ENCODE assay signal across 11 mouse cellular contexts in the genomic region with DNA sequence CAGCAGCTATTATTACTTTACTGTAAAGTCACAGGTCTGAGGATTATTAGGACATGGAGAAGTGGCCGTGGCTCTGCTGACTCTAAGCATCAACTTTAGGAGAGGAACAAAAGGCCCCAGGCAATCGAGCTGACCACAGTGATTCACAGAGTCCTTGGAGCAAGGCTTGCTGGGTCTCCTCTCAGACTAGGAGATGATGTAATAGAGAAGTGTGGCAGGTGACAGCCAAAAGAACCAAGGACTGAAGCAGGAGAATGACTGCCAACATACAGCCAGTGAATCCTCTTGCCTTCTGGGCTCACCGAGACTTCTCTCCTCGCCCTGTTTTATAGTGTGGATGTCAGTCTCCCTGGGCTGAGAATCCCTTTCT.
"Had no signal": no experiment of that assay in that cellular context is flagged by ENCODE, and none has a peak within 500 bp of the region (broad histone marks: within the 10 kb centered on the region; RNA-seq: fewer than 3 reads in every experiment).

No protein-coding gene starts in this region.

- H3K36me3 ChIP-seq: limb, embryonic 10.5 days; liver, embryonic 15.5 days; neural tube, embryonic 12.5 days had no signal

- H3K4me1 ChIP-seq: liver, embryonic 15.5 days; neural tube, embryonic 12.5 days had no signal

- H3K27ac ChIP-seq: layer of hippocampus, adult 2 months; limb, embryonic 10.5 days; liver, embryonic 15.5 days; neural tube, embryonic 12.5 days; stomach, postnatal 0 days had no signal

- DNase-seq: kidney, adult 9 months; kidney, postnatal 36 days; lung, adult 2 months; lung, postnatal 36 days; midbrain, embryonic 14.5 days; thymus, postnatal 14 days had no signal

- H3K27me3 ChIP-seq: liver, embryonic 15.5 days; neural tube, embryonic 12.5 days had no signal

- H3K4me3 ChIP-seq: layer of hippocampus, adult 2 months; limb, embryonic 10.5 days; liver, embryonic 15.5 days; neural tube, embryonic 12.5 days had no signal
